Mouse (Mus musculus): ENCODE measurements around the gene Olfr646.

Olfr646 gene

GRCm38 (mm10) chr7:104104757-104104972, at the start of gene Olfr646:
TSS of gene Olfr646 (plus strand) at chr7:104104873.
- no peak for DNase-seq (ENCODE audit: low spot score in 2 of 2)

GRCm38 (mm10) chr7:104059215-104059614, 45.5 kb upstream of the Olfr646 start:
- no peak for DNase-seq (ENCODE audit: low spot score in 2 of 2)

DNA sequence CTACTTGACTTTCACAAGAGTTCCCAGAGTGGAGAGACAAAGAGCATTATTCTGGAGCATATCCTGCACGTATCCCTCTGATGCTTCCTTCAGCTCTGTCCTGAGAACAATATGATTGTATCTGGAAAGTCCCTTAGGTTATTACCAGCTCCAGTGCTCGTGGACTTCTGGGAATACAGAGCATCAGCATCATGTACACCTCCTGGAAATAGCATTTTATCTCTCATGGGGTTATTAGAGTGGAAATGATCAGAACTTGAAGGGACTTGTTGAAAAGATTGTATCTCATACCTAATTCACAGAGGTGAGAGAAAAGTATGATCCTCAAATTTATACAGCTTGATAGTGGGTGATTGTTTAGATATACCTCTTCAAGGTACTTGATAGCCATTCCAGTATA, 43.3 kb upstream of the Olfr646 start, which contains the start of gene 4930516K23Rik:
Gene 4930516K23Rik, minus strand, starts transcription at position 101 of the 400 bp plus-strand sequence.
- no peak for DNase-seq (ENCODE audit: low spot score in 2 of 2)

- DNase-seq (ENCODE audit: low spot score in 2 of 2): no peak
These were observed 32.9 kb upstream of the Olfr646 start, which contains the start of gene Olfr644 for GRCm38 (mm10) chr7:104071769-104072168. TSS of gene Olfr644 (minus strand) at chr7:104071869.

- DNase-seq (ENCODE audit: low spot score in 2 of 2): no peak
These were observed 19.3 kb upstream of the Olfr646 start, which contains the start of gene Olfr645 for GRCm38 (mm10) chr7:104085365-104085764. TSS of gene Olfr645 (minus strand) at chr7:104085465.

- no peak for DNase-seq (ENCODE audit: low spot score in 2 of 2)
These were observed 538 bp upstream of the Olfr646 start for GRCm38 (mm10) chr7:104103913-104104756.

- no peak for DNase-seq (ENCODE audit: low spot score in 2 of 2)
These were observed 25.1 kb downstream of the Olfr646 start, which contains the start of gene Ubqln5 for GRCm38 (mm10) chr7:104129726-104130125. TSS of gene Ubqln5 (minus strand) at chr7:104129826.

DNA sequence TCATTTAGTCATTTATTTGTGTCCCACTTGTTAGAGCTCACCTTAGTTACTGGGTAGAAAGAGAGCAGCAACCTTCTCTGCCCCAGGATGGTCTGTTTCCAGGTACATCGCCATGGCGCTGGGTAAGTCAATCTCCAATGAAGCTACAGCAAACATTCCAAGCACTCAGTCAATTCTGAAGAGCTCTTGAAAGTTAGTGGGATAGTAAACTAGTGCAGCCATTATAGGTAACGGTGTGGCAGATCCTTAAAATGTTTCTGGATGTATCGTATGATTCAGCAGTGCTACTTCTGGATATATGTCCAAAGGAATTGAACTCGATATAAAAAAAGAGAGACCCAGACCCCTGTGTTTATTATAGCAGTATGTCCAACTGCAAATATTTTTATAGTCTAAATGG, 32.6 kb downstream of the Olfr646 start, which contains the start of gene Olfr643:
Gene Olfr643, minus strand, starts transcription at position 101 of the 400 bp plus-strand sequence.
- DNase-seq (ENCODE audit: low spot score in 2 of 2): no peak

DNA sequence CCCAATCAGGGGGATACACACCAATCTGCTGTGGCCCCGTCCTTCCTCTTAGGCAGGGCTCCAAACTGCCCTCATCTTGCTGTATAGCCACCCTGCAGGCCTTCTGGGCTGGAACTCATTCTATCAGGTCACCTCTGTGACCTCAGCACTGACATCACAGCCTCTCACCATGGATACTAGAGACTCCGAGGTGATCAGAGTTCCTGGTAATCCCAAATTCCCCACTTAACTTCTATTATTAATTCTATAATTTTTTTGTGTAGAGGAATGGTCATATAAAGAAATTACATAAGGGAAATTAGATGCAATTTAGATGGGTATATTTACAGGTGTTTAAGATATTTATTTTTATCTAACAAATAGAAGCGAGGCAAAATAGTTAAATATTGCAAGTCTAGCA, 38.5 kb downstream of the Olfr646 start, which contains the start of gene Ubqln3:
Gene Ubqln3, minus strand, starts transcription at position 101 of the 400 bp plus-strand sequence.
- no peak for DNase-seq (ENCODE audit: low spot score in 2 of 2)

GRCm38 (mm10) chr7:104150456-104150855, 45.8 kb downstream of the Olfr646 start, which contains the start of gene Ubqlnl:
TSS of gene Ubqlnl (minus strand) at chr7:104150556.
- DNase-seq (ENCODE audit: low spot score in 2 of 2): no peak

Data from frontal cortex, postnatal 10 days (tissue).